Mouse (Mus musculus): ENCODE measurements around the gene Tspan12.

DNA sequence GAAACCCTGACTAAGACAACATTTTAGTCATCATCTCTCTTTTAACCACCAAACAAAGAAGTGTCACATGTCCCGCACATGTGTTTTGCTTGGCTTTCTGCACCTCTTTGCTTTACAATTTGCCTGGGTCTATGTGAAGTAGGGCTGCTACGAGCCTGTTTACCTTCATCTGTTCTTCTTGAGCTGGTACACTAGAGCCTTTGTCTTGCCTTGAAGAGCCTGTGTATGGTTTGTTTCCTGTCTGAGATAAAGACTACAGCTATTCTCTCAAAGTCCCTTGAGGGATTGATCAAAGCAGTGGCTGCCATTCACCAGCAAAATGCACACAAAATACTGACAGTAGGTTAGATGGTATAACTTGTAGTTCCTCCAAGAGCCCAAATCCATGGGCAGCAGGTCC lies 62.3 kb downstream of the Tspan12 start:
- TF ChIP-seq HCFC1 (IDR thresholded peaks at IDR 0.05; ENCODE audit: low read depth, low read length) (no peak), CTCF (IDR thresholded peaks at IDR 0.05 in 2 of 3, conservative IDR thresholded peaks at IDR 0.05 in 1 of 3; ENCODE audit: control insufficient read depth in 1 of 3, insufficient read depth in 1 of 3, low read depth in 2 of 3, low read length in 3 of 3, poor library complexity in 1 of 3, severe bottlenecking in 1 of 3) (no peak), POLR2A (IDR thresholded peaks at IDR 0.05; ENCODE audit: control insufficient read depth in 1 of 2, insufficient read depth in 1 of 2, low read depth in 1 of 2, low read length in 2 of 2, poor library complexity in 1 of 2) (no peak), RCOR1 (IDR thresholded peaks at IDR 0.05; ENCODE audit: low read depth, low read length) (no peak), EP300 (IDR thresholded peaks at IDR 0.05; ENCODE audit: low read depth in 1 of 2, low read length in 2 of 2) (no peak), NELFE (IDR thresholded peaks at IDR 0.05; ENCODE audit: low read depth, low read length) (no peak), USF1 (IDR thresholded peaks at IDR 0.05; ENCODE audit: low read depth, low read length) (no peak), ETS1 (IDR thresholded peaks at IDR 0.05; ENCODE audit: low read depth, low read length) (no peak), ZKSCAN1 (IDR thresholded peaks at IDR 0.05; ENCODE audit: low read depth, low read length) (no peak), GATA1 (IDR thresholded peaks at IDR 0.05; ENCODE audit: low read depth, low read length) (no peak), ZC3H11A (IDR thresholded peaks at IDR 0.05; ENCODE audit: low read depth, low read length) (no peak), TAL1 (IDR thresholded peaks at IDR 0.05; ENCODE audit: low read length) (no peak), MYC (IDR thresholded peaks at IDR 0.05; ENCODE audit: low read depth, low read length) (no peak)
